Mouse (Mus musculus): ENCODE measurements around the gene F3.

GRCm38 (mm10) chr3:121707106-121707505 is 16.2 kb upstream of the F3 start:
- TF ChIP-seq CTCF (IDR thresholded peaks at IDR 0.05; ENCODE audit: low read depth, low read length) (no peak), POLR2AphosphoS5 (IDR thresholded peaks at IDR 0.05; ENCODE audit: insufficient replicate concordance, low read depth, low read length) (no peak), GATA2 (IDR thresholded peaks at IDR 0.05; ENCODE audit: borderline replicate concordance, low read depth, low read length) (no peak), TAL1 (conservative IDR thresholded peaks at IDR 0.05; ENCODE audit: low read depth, low read length) (no peak), GATA1 (IDR thresholded peaks at IDR 0.05; ENCODE audit: borderline replicate concordance, low read length) (no peak)
